Mouse (Mus musculus) erythroblast, embryonic 14.5 days (primary cell): ENCODE data around the gene Ust.

Experiments
- GATA1 ChIP-seq: IDR thresholded peaks from 2 replicates; pipeline ENCODE4 v1.6.1; 2012; ENCODE audit warnings: low read length, inconsistent platforms, mixed read lengths
- TAL1 ChIP-seq: IDR thresholded peaks from 3 replicates; pipeline ENCODE4 v1.6.1; 2012; ENCODE audit warnings: low read length, inconsistent platforms, mixed read lengths

GRCm38 (mm10) chr10:8391264-8391748, 127.3 kb downstream of the Ust start:
- TF ChIP-seq GATA1 (no peak), TAL1 (no peak)
